Mouse (Mus musculus): ENCODE results near the gene Spon1. TPM values are rescaled to one million over a fixed set of nuclear protein-coding genes. Genes with fewer than 3 reads are reported as not detected.

Gene Spon1
- total RNA-seq, 2 experiments from 2014 or later: not detected

GRCm38 (mm10) chr7:113893944-113894662, 128.3 kb downstream of the Spon1 start:
- no peak for ATAC-seq (replicated peaks; ENCODE audit: low FRiP score, low TSS enrichment, poor library complexity, severe bottlenecking)

GRCm38 (mm10) chr7:113895266-113895665, 129.5 kb downstream of the Spon1 start:
- no peak for ATAC-seq (replicated peaks; ENCODE audit: low FRiP score, low TSS enrichment, poor library complexity, severe bottlenecking)

GRCm38 (mm10) chr7:113898388-113898787, 132.6 kb downstream of the Spon1 start:
- no peak for ATAC-seq (replicated peaks; ENCODE audit: low FRiP score, low TSS enrichment, poor library complexity, severe bottlenecking)

- ATAC-seq (replicated peaks; ENCODE audit: low FRiP score, low TSS enrichment, poor library complexity, severe bottlenecking): no peak
Measured at GRCm38 (mm10) chr7:113901511-113901910, 135.7 kb downstream of the Spon1 start.

- no peak for ATAC-seq (replicated peaks; ENCODE audit: low FRiP score, low TSS enrichment, poor library complexity, severe bottlenecking)
Measured at GRCm38 (mm10) chr7:113901941-113902515, 136.2 kb downstream of the Spon1 start.

- no peak for ATAC-seq (replicated peaks; ENCODE audit: low FRiP score, low TSS enrichment, poor library complexity, severe bottlenecking)
Measured at GRCm38 (mm10) chr7:113903127-113903827, 137.5 kb downstream of the Spon1 start.

- ATAC-seq (replicated peaks; ENCODE audit: low FRiP score, low TSS enrichment, poor library complexity, severe bottlenecking): no peak
Measured at GRCm38 (mm10) chr7:113903939-113904338, 138.1 kb downstream of the Spon1 start.

- no peak for ATAC-seq (replicated peaks; ENCODE audit: low FRiP score, low TSS enrichment, poor library complexity, severe bottlenecking)
Measured at GRCm38 (mm10) chr7:113904348-113904895, 138.6 kb downstream of the Spon1 start.

- no peak for ATAC-seq (replicated peaks; ENCODE audit: low FRiP score, low TSS enrichment, poor library complexity, severe bottlenecking)
Measured at GRCm38 (mm10) chr7:113909161-113909825, 143.5 kb downstream of the Spon1 start.

GRCm38 (mm10) chr7:113910856-113911255, 145.1 kb downstream of the Spon1 start:
- ATAC-seq (replicated peaks; ENCODE audit: low FRiP score, low TSS enrichment, poor library complexity, severe bottlenecking): no peak

- no peak for ATAC-seq (replicated peaks; ENCODE audit: low FRiP score, low TSS enrichment, poor library complexity, severe bottlenecking)
Measured at GRCm38 (mm10) chr7:113915936-113916335, 150.1 kb downstream of the Spon1 start.

GRCm38 (mm10) chr7:113918916-113919315, 153.1 kb downstream of the Spon1 start:
- ATAC-seq (replicated peaks; ENCODE audit: low FRiP score, low TSS enrichment, poor library complexity, severe bottlenecking): no peak

- no peak for ATAC-seq (replicated peaks; ENCODE audit: low FRiP score, low TSS enrichment, poor library complexity, severe bottlenecking)
Measured at GRCm38 (mm10) chr7:113919505-113919904, 153.7 kb downstream of the Spon1 start.

GRCm38 (mm10) chr7:113920056-113920455, 154.3 kb downstream of the Spon1 start:
- no peak for ATAC-seq (replicated peaks; ENCODE audit: low FRiP score, low TSS enrichment, poor library complexity, severe bottlenecking)

GRCm38 (mm10) chr7:113924561-113924960, 158.8 kb downstream of the Spon1 start:
- no peak for ATAC-seq (replicated peaks; ENCODE audit: low FRiP score, low TSS enrichment, poor library complexity, severe bottlenecking)

GRCm38 (mm10) chr7:113950888-113951287, 185.1 kb downstream of the Spon1 start:
- ATAC-seq (replicated peaks; ENCODE audit: low FRiP score, low TSS enrichment, poor library complexity, severe bottlenecking): no peak

- no peak for ATAC-seq (replicated peaks; ENCODE audit: low FRiP score, low TSS enrichment, poor library complexity, severe bottlenecking)
Measured at GRCm38 (mm10) chr7:113955431-113955830, 189.6 kb downstream of the Spon1 start.

- no peak for ATAC-seq (replicated peaks; ENCODE audit: low FRiP score, low TSS enrichment, poor library complexity, severe bottlenecking)
Measured at GRCm38 (mm10) chr7:113960841-113961499, 195.2 kb downstream of the Spon1 start.

- ATAC-seq (replicated peaks; ENCODE audit: low FRiP score, low TSS enrichment, poor library complexity, severe bottlenecking): no peak
Measured at GRCm38 (mm10) chr7:113961500-113961895, 195.7 kb downstream of the Spon1 start.
